Mouse (Mus musculus) hematopoietic multipotent progenitor cell, adult 10-12 weeks (in vitro differentiated cells): ENCODE results near the gene Mgll. TPM values are rescaled to one million over a fixed set of nuclear protein-coding genes. Genes with fewer than 3 reads are reported as not detected.

Experiments
- polyA plus RNA-seq: library from polyadenylated mRNA; stranded (reverse); fragments of >175 nt; gene quantifications from 2 replicates; pipeline ENCODE4 v1.2.3, GENCODE M21; 2012; ENCODE audit warnings: low replicate concordance

Gene Mgll
- 6.2 and 19.7 TPM in 2 replicates for polyA plus RNA-seq

DNA sequence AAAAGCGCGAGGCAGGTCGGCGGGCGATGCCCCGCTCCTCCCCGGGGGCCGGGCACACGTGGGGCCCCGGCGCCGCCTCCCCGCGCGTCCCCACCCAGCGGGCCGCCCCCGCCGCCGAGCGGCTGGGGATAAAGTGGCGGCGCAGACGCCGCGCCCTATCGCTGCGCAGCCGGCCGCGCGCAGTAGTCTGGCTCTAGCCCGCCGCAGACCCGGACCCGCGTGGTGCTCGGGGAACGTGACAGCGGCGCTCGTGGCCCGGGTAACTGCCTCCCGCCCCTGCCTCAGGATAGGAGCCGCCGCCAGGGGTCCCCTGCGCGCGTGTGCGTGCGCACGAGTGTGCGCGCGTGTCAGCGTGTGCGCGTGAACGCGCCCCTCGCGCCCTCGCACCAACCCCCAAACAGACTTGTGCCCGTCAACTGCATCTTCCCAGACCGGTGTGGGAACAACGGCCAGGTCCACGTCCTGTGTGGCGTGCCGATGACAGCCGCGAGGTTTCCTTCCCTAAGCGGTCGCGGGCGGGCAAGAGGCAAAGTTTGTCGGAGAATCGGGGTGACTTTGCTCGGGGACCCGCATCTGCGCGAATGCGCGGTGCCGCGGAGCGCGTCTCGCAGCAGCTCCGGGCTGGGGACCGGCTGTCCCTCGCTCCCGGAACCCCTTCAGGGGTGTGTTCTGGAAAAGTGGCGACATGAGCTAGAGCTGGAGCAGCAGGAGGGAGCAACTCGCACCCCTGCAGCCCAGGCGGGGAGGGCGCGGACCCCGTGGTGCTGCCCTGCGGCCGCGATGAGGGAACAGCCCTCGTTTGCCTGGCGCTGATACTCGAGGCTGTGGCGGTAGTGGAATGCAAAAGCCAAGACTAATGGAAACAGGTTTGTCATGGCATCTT lies at the start of gene Mgll:
Mgll (plus strand) TSS at position 100 of the 883 bp plus-strand sequence.

DNA sequence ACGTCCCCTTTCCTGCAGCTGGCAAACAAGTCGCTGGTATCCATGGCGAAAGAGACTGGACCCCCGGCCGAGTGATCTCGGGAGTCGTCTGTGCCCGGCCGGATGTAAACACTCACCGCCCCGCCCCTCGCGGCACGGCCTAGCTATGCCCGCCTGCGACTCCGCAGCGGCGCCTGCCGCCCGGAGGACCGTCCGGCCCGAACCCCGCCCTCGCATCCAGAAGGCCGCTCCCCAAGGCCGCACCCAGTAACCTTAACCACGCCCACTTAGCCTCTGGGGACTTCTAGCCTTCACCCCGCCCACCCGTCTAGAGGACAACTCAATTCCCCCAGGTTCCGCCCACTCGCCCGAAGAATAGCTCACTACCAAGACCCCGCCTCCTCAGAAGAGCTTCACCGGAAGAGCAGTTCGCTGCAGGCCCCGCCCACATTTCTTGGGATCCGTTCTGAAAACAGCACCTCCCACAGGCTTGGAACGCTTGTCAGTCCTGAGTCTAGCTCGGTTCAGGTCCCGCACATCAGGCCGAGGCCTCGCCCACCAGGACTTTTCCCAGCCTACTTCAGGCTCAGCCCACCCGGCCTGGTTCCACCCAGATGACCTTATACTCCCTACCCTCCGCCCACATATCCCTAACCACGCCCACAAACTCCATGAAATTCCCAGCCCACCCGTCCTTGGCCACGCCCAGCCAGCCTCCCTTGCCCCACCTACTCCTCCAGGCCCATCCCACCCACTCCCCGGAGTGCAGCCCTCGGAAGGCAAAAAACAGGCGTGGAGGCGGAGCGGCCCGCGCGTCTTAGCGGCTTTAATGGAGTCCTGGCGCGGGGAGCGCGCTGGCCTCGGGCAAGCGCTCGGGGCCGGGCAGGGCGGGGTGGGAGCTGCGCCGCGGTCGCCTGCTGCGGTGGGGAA lies 117.8 kb downstream of the Mgll start, which contains the start of gene Abtb1:
Abtb1 (minus strand) TSS at position 204 of the 909 bp plus-strand sequence.

DNA sequence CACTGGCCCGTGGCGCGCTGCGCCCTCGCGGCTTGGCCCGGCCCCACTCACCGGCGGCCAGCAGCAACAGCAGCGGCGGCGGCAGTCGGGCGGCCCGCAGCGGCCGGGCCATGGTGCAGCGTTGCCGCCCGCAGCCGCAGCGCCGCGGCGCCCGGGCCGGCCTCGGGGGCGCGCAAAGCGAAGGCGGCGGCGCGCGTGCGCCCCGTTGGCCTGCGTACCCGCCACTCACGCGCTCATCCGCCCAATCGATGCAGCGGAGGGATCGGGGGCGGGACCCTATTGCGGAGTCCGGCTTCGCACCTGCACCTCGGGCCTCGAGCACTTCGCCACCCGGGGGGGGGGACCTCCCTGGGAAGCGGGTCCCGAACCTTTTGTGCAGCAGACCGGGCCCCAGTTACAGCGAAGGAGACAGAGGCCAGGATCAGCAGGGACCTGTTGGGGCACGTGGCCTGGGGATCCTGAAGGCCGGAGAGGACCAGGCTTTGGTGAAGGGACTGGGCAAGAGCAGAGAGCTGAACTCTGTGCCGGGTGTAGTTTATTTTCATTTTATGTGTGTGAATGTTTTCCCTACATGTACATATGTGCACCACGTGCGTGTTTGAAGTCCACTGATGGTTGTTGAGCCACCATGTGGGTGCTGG lies 150.8 kb downstream of the Mgll start, which contains the start of gene Podxl2:
Podxl2 (minus strand) TSS at position 177 of the 641 bp plus-strand sequence.

Other genes with a start within 250 kb of the Mgll start
- 39.0 and 88.1 TPM in 2 replicates for gene Sec61a1, start 205.5 kb upstream of the Mgll start, polyA plus RNA-seq
- gene Kbtbd12, start 86.5 kb upstream of the Mgll start, polyA plus RNA-seq = 0.11 and 0.28 TPM in 2 replicates
- gene Abtb1, start 117.6 kb downstream of the Mgll start, polyA plus RNA-seq = 51.5 and 60.5 TPM in 2 replicates
- gene Podxl2, start 150.6 kb downstream of the Mgll start, polyA plus RNA-seq = 0.86 and 1.3 TPM in 2 replicates
- 127 and 204 TPM in 2 replicates for gene Mcm2, start 174.4 kb downstream of the Mgll start, polyA plus RNA-seq
- gene Tpra1, start 177.8 kb downstream of the Mgll start, polyA plus RNA-seq = 167 and 235 TPM in 2 replicates